Mouse (Mus musculus) liver, embryonic 14.5 days (tissue): ENCODE measurements around the gene Braf.

Experiments
- CTCF ChIP-seq: IDR thresholded peaks from 2 replicates; pipeline ENCODE4 v1.5.1; 2016; ENCODE audit warnings: antibody characterized with exemption, low read depth, control low read depth
- EP300 ChIP-seq: IDR thresholded peaks from 2 replicates; pipeline ENCODE4 v1.6.1; 2016; ENCODE audit warnings: antibody characterized with exemption, low read depth

DNA sequence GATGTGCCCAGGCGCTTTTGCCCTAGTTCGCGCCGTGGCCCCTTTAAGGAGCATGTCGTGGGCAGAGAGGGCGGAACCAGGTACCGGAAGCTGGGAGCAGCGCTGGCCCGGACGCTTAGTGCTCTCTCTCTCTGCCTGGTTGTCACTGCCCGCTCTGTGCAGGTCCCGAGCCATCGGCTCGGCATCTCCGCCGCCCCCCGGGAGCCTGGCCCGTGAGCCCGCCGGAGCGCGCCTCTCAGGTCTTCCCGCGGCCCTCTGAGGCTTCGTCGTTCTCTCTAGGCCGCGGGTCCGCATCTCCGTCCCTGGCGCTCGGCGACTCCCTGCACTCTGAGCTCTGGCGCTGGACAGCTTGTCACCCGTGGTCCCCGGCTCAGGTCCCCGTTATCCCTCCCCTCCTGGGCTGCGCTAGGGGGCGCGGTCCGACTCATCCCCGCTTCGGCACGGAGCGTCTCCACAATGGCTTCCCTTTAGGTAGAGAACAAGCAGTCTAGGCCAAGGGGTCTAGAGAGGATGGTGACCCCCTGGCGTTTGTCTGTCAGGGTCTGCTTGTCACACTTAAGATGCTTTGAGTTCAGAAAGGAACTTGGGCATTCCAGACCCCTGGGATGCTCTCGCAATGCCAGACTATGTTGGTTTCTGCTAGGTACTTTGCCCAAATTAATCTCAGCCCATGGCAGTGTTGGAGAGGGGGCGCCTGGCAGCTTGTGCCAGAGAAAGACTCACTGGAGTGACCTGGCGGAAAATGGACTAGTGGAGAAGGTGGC lies 151.3 kb downstream of the Braf start, which contains the start of gene Adck2:
- TF ChIP-seq EP300 (no peak), CTCF (peak; percentile 70)
